In the genomic region with DNA sequence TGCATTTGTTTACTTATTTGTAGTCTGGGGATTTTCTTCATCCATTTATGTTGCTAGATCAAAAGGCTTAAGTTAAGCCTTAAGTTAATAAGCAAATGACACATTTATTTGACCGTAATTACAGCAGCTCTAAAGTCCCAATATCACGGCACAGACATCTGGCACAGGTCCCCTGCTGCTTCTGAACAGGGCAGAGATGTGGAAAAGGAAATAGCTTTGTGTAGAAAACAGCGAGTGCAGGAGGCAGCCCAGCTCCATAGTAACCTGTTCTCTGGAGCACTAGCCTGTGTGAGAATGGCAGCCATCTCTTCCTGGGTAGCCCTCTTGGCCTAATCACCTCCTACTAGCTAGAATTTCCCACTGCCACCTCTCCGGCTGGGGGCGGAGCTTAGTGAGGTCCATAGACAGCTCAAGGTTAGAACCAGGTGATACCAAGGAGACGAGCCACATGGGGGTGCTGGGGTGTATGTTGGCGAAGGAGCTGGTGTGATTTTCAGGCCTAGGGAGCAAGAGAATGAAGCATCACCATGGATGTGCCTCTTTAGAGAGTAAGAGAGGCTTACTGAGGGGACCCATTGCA, we compare ENCODE assay signal across 28 mouse cellular contexts. TPM values are rescaled to one million over a fixed set of nuclear protein-coding genes. Genes with fewer than 3 reads are reported as not detected.
DNase-seq lines count a peak whose midpoint lies in the region; ATAC-seq lines count a peak whose summit lies in the region.
"Had no signal": no experiment of that assay in that cellular context is flagged by ENCODE, and none has a peak within 500 bp of the region (broad histone marks: within the 10 kb centered on the region; RNA-seq: fewer than 3 reads in every experiment).

No protein-coding gene starts in this region.

- no peak overlapping the region for H3K9ac ChIP-seq in midbrain, embryonic 13.5 days (replicated peaks)
- no peak overlapping the region for H3K9ac ChIP-seq in midbrain, embryonic 16.5 days (ENCODE audit: low read depth, low read length)
- H3K9ac ChIP-seq: embryonic facial prominence, embryonic 13.5 days; limb, embryonic 12.5 days; lung, embryonic 15.5 days; midbrain, embryonic 12.5 days had no signal

- H3K4me2 ChIP-seq in midbrain, embryonic 13.5 days (replicated peaks): no peak overlapping the region
- no peak overlapping the region for H3K4me2 ChIP-seq in midbrain, embryonic 16.5 days (ENCODE audit: low read length)
- H3K4me2 ChIP-seq: embryonic facial prominence, embryonic 13.5 days; heart, embryonic 11.5 days; limb, embryonic 12.5 days; lung, embryonic 15.5 days; midbrain, embryonic 12.5 days had no signal

- no peak for ATAC-seq in midbrain, embryonic 13.5 days
- 0 out of 2 replicates have a peak, but pooled peaks have one; percentile 54 for ATAC-seq in midbrain, embryonic 16.5 days
- ATAC-seq: forebrain, embryonic 16.5 days; Patski had no signal

- intact Hi-C loops in heart, postnatal 36 days (cut with DNase I): no loop called here

- peak overlapping the region; percentile 5; the same call in 1 of the 2 replicates for H3K27ac ChIP-seq in midbrain, embryonic 13.5 days
- H3K27ac ChIP-seq in midbrain, embryonic 10.5 days (replicated peaks): no peak overlapping the region
- peak overlapping the region; percentile 28; the same call in 1 of the 2 replicates for H3K27ac ChIP-seq in midbrain, embryonic 16.5 days (ENCODE audit: low read length)
- H3K27ac ChIP-seq: embryonic facial prominence, embryonic 13.5 days; layer of hippocampus, adult 2 months; limb, embryonic 12.5 days; lung, embryonic 15.5 days; midbrain, embryonic 12.5 days had no signal

- no peaks in the 10 kb centered on the region for H3K9me3 ChIP-seq in midbrain, embryonic 13.5 days
- no peaks in the 10 kb centered on the region for H3K9me3 ChIP-seq in midbrain, embryonic 10.5 days (replicated peaks)
- H3K9me3 ChIP-seq in midbrain, embryonic 16.5 days (replicated peaks; ENCODE audit: control insufficient read depth, low read length, poor library complexity, severe bottlenecking): no peaks in the 10 kb centered on the region
- H3K9me3 ChIP-seq: embryonic facial prominence, embryonic 13.5 days; limb, embryonic 12.5 days; lung, embryonic 15.5 days; midbrain, embryonic 12.5 days had no signal

- H3K4me1 ChIP-seq in midbrain, embryonic 13.5 days (replicated peaks): no peaks in the 10 kb centered on the region; the same call in 1 of the 2 replicates
- H3K4me1 ChIP-seq in midbrain, embryonic 10.5 days: peaks cover 5% of the 10 kb centered on the region; the same call in 1 of the 2 replicates
- peaks cover 5% of the 10 kb centered on the region; the same call in 1 of the 2 replicates for H3K4me1 ChIP-seq in midbrain, embryonic 16.5 days (ENCODE audit: control insufficient read depth, insufficient read depth, low read length)
- H3K4me1 ChIP-seq: embryonic facial prominence, embryonic 13.5 days; lung, embryonic 15.5 days; midbrain, embryonic 12.5 days had no signal

- no peaks in the 10 kb centered on the region for H3K27me3 ChIP-seq in midbrain, embryonic 13.5 days
- H3K27me3 ChIP-seq in midbrain, embryonic 10.5 days (ENCODE audit: low read depth, poor library complexity, severe bottlenecking): no peaks in the 10 kb centered on the region
- no peaks in the 10 kb centered on the region for H3K27me3 ChIP-seq in midbrain, embryonic 16.5 days (ENCODE audit: control insufficient read depth, insufficient read depth, low read depth, low read length)
- H3K27me3 ChIP-seq: embryonic facial prominence, embryonic 13.5 days; limb, embryonic 12.5 days; lung, embryonic 15.5 days; midbrain, embryonic 12.5 days; Patski had no signal

- 50% methylated on average over 7 of the region's 7 CpGs for WGBS in midbrain, embryonic 13.5 days
- WGBS in midbrain, embryonic 10.5 days: 67% methylated on average over 7 of the region's 7 CpGs
- WGBS in midbrain, embryonic 16.5 days: 34% methylated on average over 7 of the region's 7 CpGs

- H3K36me3 ChIP-seq in midbrain, embryonic 13.5 days: 0 out of 2 replicates have a peak, but pooled peaks cover 11% of the 10 kb centered on the region
- H3K36me3 ChIP-seq in midbrain, embryonic 10.5 days: peaks cover 14% of the 10 kb centered on the region; the same call in 1 of the 2 replicates
- H3K36me3 ChIP-seq in midbrain, embryonic 16.5 days (ENCODE audit: control insufficient read depth, insufficient read depth, low read length): peaks cover 3% of the 10 kb centered on the region; the same call in 1 of the 2 replicates
- H3K36me3 ChIP-seq: lung, embryonic 15.5 days; midbrain, embryonic 12.5 days had no signal

- no peak overlapping the region for H3K4me3 ChIP-seq in midbrain, embryonic 13.5 days (replicated peaks)
- H3K4me3 ChIP-seq in midbrain, embryonic 10.5 days: no peak overlapping the region
- no peak overlapping the region for H3K4me3 ChIP-seq in midbrain, embryonic 16.5 days (ENCODE audit: low read depth, low read length)
- H3K4me3 ChIP-seq: embryonic facial prominence, embryonic 13.5 days; layer of hippocampus, adult 2 months; limb, embryonic 12.5 days; lung, embryonic 15.5 days; midbrain, embryonic 12.5 days; myocyte had no signal

- DNase-seq in heart, adult 11 months: peak; percentile 83
- no peak for DNase-seq in heart, postnatal 36 days
- DNase-seq in midbrain, embryonic 10.5 days (ENCODE audit: low spot score): no peak
- DNase-seq in R1 (ENCODE audit: low read depth, low spot score): peak; percentile 28
- DNase-seq in left cerebral cortex, adult 18-20 months (ENCODE audit: low spot score in 2 of 2): no peak
- DNase-seq in layer of hippocampus, postnatal 14 days (ENCODE audit: low spot score in 2 of 2): no peak
- DNase-seq: adrenal gland, postnatal 25 days; cerebellum, adult 18-20 months; cerebellum, postnatal 10 days; gastrocnemius, postnatal 25 days; heart, adult 18-20 months; heart, postnatal 4 days; kidney, adult 2 months; kidney, postnatal 36 days; layer of hippocampus, postnatal 36 days; thymus, adult 2 months; thymus, postnatal 36 days had no signal

RNA-seq across cellular contexts. Expression of gene Tm2d3, which starts 6.6 kb away (rescaled TPM):
- total RNA-seq in heart, postnatal 36 days (2021): 10 to 100 TPM; 18.2 to 19.0 TPM
- polyA plus RNA-seq in midbrain, embryonic 13.5 days (2015; fragmentation: Nextera tagmentation; extraction: Ambion mirVana): 78.5 and 82.1 TPM in 2 replicates
- 84.1 and 89.5 TPM in 2 replicates for polyA plus RNA-seq in midbrain, embryonic 10.5 days (2016; fragmentation: Nextera tagmentation; extraction: Ambion mirVana)
- polyA plus RNA-seq in midbrain, embryonic 16.5 days (2015; fragmentation: Nextera tagmentation; extraction: Ambion mirVana): 85.6 and 89.8 TPM in 2 replicates
- 10 to 100 TPM; 55.8 to 59.4 TPM for total RNA-seq in left cerebral cortex, adult 18-20 months (2021)
- total RNA-seq in layer of hippocampus, postnatal 14 days (2021): 10 to 100 TPM; 32.7 to 38.8 TPM

RNA-seq across cellular contexts. Expression of gene Tarsl2, which starts 39.6 kb away (rescaled TPM):
- 10 to 100 TPM; 33.8 to 36.7 TPM for total RNA-seq in heart, postnatal 36 days (2021)
- polyA plus RNA-seq in midbrain, embryonic 13.5 days (2015; fragmentation: Nextera tagmentation; extraction: Ambion mirVana): 10.1 and 11.2 TPM in 2 replicates
- polyA plus RNA-seq in midbrain, embryonic 10.5 days (2016; fragmentation: Nextera tagmentation; extraction: Ambion mirVana): 8.0 and 8.3 TPM in 2 replicates
- polyA plus RNA-seq in midbrain, embryonic 16.5 days (2015; fragmentation: Nextera tagmentation; extraction: Ambion mirVana): 19.2 TPM in 2 replicates
- 10 to 100 TPM; 39.6 to 42.6 TPM for total RNA-seq in left cerebral cortex, adult 18-20 months (2021)
- 10 to 100 TPM; 37.4 to 39.6 TPM for total RNA-seq in layer of hippocampus, postnatal 14 days (2021)

Comparison
In these comparisons a context has a peak if more than half of its experiments do, and no peak if none do; other contexts are left out.
1. DNase-seq: peak in heart, adult 11 months (single experiment) and R1 (single experiment); none in heart, postnatal 36 days (0 of 2), midbrain, embryonic 10.5 days (single experiment), left cerebral cortex, adult 18-20 months (0 of 2) and layer of hippocampus, postnatal 14 days (0 of 2).